Mouse (Mus musculus): ENCODE data around the gene Tspan31.

The Tspan31 gene

GRCm38 (mm10) chr10:127041774-127042338 is 28.2 kb downstream of the Tspan31 start:
- peak; percentile 93 for DNase-seq (ENCODE audit: low spot score)

- DNase-seq (ENCODE audit: low spot score) = peak; percentile 64
Measured at GRCm38 (mm10) chr10:127041274-127041766, 28.7 kb downstream of the Tspan31 start, which contains the start of the genes Mettl1 and Eef1akmt3. Gene Mettl1, plus strand, starts transcription at chr10:127041414. Gene Eef1akmt3, minus strand, starts transcription at chr10:127041513.

- DNase-seq (ENCODE audit: low spot score) = peak; percentile 34
Measured at GRCm38 (mm10) chr10:127040569-127041214, 29.4 kb downstream of the Tspan31 start.

- no peak for DNase-seq (ENCODE audit: low spot score)
Measured at GRCm38 (mm10) chr10:127037641-127038040, 32.4 kb downstream of the Tspan31 start.

GRCm38 (mm10) chr10:127036273-127036672 is 33.8 kb downstream of the Tspan31 start:
- DNase-seq (ENCODE audit: low spot score) = no peak

GRCm38 (mm10) chr10:127033301-127033741 is 36.7 kb downstream of the Tspan31 start:
- DNase-seq (ENCODE audit: low spot score) = no peak

- DNase-seq (ENCODE audit: low spot score) = peak; percentile 95
Measured at GRCm38 (mm10) chr10:127030336-127031296, 39.4 kb downstream of the Tspan31 start, which contains the start of gene Tsfm. Gene Tsfm, minus strand, starts transcription at chr10:127030840.

- no peak for DNase-seq (ENCODE audit: low spot score)
Measured at GRCm38 (mm10) chr10:127018422-127018821, 51.6 kb downstream of the Tspan31 start.
